Mouse (Mus musculus) cortical plate, adult 2 months (tissue): ENCODE results near the gene Cacna2d2.

Source experiments
- CTCF ChIP-seq: fragments of 200-500 bp; IDR thresholded peaks from 2 replicates; pipeline ENCODE4 v1.5.1; 2011; ENCODE audit warnings: mild to moderate bottlenecking, control low read depth, low read length; ENCODE audit not compliant: insufficient read depth; ENCODE audit errors: extremely low read depth
- POLR2A ChIP-seq: fragments of 200-500 bp; IDR thresholded peaks from 2 replicates; pipeline ENCODE4 v1.6.1; 2011; ENCODE audit warnings: mild to moderate bottlenecking, low read length, control low read depth; ENCODE audit not compliant: insufficient read depth; ENCODE audit errors: extremely low read depth

- TF ChIP-seq CTCF = no peak
- TF ChIP-seq POLR2A = no peak
Observed at GRCm38 (mm10) chr9:107555701-107556100, 156.3 kb downstream of the Cacna2d2 start.
